Mouse (Mus musculus) bone marrow, adult 2 months (tissue): ENCODE measurements around the gene Cbarp.

ENCODE experiments used
- CTCF ChIP-seq: fragments of 200-500 bp; IDR thresholded peaks from 2 replicates; pipeline ENCODE4 v1.5.1; 2011; ENCODE audit warnings: low read length, control low read depth; ENCODE audit not compliant: control insufficient read depth, insufficient read depth
- POLR2A ChIP-seq: fragments of 200-500 bp; IDR thresholded peaks from 2 replicates; pipeline ENCODE4 v1.6.1; 2011; ENCODE audit warnings: low read depth, mild to moderate bottlenecking, control low read depth, low read length, borderline replicate concordance; ENCODE audit not compliant: control insufficient read depth

GRCm38 (mm10) chr10:80188453-80189024 lies 47.9 kb upstream of the Cbarp start:
- TF ChIP-seq POLR2A (no peak), CTCF (no peak)
